Mouse (Mus musculus): ENCODE results near the gene Gm13277. TPM values are rescaled to one million over a fixed set of nuclear protein-coding genes. Genes with fewer than 3 reads are reported as not detected.
"Not testable (repeated sequence)": the region's sequence is repeated elsewhere in the genome, so short reads cannot be mapped to it uniquely, and the experiment has no call there.

Gene Gm13277
- total RNA-seq (2021): not detected in 2 replicates
- long read RNA-seq: 0 reads

DNA sequence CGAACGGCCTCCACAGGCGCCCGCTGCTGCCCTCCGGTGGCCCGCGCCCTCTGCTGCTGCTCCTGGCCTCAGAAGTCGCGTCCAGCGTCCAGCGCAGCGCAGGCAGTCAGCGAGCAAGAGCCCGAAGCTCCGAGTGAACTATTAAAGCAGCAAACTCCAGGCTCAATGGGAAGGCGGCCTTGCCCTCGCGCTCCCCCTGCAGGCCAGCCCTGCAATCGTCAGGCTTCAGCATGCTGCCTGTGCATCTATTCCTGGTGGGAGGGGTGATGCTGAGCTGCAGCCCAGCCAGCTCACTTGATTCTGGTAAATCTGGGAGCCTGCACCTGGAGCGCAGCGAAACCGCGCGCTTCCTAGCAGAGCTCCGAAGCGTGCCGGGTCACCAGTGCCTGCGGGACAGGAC is at the start of gene Gm13277:
TSS of gene Gm13277 (plus strand) at position 231 of the 400 bp plus-strand sequence.
- DNase-seq: peak; percentile 60

DNA sequence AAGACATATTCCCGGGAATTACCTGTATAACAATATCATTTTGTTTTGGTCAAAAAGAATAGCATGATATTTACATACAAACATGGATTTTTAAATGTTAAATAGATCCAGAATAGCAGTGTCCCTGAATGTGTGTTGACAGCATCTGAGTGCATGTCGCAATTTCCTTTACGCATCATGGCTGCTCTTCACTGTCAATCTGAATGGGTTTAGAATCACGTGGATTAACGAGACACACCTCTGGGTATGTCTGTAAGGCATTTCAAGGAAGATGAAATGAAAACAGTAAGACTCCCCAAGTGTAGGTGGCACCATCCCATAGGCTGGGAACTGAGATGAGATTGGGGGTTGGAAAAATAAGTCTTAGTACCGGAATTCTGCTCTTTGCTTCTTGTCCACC is 49.4 kb upstream of the Gm13277 start:
- DNase-seq: no peak

DNA sequence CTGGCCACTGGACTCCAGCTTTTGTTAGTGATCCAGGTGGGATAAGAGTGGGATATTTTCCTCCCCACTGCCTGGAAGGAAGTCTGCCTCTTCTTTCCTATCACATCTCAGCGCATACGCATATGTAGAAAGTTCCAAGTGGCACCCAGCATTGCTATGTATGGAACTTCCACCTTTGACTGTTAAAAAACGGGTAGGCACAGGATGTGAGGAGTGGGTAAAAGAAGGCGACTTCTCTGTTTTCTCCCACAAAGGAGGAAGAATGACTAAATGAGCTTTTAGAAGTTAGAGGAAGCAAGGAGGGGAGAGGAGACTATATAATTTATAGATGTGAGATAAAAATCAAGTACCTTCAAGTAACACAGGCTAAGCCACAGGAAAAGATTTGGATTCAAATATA is 47.0 kb upstream of the Gm13277 start:
- no peak for DNase-seq

DNA sequence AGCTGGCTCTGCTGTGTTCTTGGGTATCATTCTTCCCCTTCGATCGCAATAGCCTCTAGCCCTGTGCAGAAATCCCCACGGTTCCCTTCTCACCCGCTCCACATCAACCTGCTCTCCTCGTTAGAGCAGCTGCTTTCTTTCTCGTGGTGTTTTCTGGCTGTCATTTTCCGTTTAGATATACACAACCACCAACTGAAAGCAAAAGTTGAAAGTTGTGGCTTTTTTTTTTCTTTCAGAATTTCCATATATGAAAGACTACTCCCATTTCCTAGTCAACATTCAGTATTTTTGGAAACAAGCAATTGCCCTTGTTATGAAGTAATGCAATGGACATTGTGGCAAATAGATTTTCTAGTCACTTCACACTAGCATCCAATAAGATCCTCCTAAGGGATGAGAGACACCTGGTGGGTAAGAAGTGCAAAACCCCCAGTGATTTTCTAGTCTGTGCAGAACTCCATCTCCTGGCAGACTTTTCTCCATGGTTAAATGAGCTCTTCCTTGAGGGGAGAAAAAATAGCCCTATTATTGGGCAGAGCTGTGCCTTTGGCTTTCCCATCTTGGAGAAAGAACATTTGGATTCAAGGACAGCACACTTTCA is 45.6 kb upstream of the Gm13277 start:
- no peak for DNase-seq

DNA sequence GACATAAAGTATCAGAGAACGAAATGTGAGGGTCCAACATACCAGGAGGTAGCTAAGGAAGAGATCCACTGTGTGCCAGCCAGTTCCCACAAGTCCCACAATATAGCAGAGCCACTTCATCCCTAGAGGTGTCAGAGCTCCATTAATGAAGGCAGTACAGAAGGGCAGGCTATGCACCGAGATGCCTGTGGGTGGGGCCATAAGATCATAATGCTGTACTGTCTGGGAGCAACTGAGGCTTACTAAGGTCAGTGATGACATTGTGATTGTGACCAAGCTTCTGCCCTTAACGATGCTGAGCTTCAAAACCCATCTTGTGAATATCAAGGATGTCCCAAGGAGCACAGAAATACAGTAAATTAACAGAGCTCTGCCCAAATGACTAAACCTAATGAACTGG is 44.2 kb upstream of the Gm13277 start:
- no peak for DNase-seq

DNA sequence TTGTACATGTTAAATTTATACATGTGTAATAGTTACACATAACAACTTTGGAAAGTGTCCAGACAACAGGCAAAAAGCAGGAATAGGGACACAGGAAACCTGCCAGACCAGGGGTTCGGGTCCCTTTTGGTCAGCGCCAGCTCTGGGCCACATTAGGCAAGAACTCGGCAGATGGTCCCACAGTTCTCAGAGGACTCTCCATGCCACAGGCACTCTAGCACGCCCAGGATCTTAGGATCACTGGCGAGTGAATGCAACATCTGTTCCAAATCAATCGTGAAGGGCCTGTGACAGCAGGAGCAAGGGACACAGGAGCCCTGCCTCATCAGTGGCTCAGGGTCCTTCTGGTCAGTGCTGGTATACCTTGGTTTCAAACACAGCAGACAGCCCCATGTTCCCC is 38.5 kb upstream of the Gm13277 start:
- DNase-seq: no peak

DNA sequence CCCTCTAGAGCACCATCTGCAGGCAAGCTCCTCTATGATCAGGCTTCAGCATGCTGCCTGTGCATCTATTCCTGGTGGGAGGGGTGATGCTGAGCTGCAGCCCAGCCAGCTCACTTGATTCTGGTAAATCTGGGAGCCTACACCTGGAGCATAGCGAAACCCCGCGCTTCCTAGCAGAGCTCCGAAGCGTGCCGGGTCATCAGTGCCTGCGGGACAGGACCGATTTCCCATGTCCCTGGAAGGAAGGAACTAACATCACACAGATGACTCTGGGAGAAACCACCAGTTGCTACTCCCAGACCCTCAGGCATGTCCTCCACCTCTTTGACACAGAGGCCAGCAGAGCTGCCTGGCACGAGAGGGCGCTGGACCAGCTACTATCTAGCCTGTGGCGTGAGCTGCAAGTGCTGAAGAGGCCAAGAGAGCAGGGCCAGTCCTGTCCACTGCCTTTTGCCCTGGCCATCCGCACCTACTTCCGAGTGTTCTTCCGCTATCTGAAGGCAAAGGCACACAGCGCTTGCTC is 33.6 kb upstream of the Gm13277 start, which contains the start of gene Gm13271:
TSS of gene Gm13271 (plus strand) at position 51 of the 523 bp plus-strand sequence.
- peak; percentile 27 for DNase-seq

DNA sequence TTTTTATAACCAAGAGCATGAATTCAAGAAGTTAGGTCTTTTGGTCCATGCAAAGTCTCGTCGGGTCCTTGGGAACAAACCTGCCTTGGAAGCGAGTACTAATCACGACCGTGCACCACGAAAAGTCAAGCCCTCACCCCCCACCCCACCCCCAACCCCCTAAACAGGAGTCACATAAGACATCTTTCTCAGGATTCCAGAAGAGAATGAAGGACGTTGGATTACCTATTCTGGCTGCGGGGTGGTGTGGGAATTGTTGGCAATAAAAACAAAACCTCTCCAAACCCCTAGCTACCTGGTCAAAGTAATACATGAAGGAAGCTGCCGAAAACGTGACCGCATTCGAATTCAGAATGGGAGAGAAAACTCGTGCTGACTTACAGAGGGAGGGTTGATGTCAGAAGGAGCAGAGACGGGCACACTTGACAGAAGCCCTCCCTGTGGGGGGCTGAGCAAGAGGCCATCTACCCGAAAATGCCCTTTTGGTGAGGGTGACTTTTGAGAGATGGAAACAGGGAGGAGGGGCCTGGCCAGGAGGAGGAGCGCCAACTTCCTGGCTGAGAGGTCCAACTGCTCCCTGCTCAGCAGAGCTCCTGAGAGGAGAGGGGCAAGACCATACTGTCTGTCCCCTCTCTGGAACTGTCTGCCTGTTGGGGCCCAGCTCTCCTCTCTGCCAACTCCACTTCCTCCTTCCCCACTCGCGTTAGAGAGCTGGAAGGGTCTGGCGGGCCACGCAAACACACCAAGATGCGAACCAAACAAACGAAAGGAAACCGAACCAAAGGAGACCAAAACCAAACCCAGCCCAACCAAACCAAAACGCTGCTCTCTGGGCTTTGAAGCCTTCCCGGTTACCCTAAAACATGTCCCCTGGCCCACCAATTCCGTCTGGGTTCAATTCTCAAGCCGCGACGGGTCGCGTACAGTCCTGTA is 31.6 kb upstream of the Gm13277 start:
- not testable (repeated sequence) for DNase-seq

DNA sequence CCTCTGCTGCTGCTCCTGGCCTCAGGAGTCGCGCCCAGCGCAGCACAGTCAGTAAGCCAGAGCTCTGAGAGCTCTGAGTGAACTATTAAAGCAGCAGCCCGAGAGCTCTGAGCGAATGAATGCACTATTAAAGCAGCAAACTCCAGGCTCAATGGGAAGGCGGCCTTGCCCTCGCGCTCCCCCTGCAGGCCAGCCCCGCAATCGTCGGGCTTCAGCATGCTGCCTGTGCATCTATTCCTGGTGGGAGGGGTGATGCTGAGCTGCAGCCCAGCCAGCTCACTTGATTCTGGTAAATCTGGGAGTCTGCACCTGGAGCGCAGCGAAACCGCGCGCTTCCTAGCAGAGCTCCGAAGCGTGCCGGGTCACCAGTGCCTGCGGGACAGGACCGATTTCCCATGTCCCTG is 30.8 kb upstream of the Gm13277 start:
- DNase-seq: peak; percentile 77

DNA sequence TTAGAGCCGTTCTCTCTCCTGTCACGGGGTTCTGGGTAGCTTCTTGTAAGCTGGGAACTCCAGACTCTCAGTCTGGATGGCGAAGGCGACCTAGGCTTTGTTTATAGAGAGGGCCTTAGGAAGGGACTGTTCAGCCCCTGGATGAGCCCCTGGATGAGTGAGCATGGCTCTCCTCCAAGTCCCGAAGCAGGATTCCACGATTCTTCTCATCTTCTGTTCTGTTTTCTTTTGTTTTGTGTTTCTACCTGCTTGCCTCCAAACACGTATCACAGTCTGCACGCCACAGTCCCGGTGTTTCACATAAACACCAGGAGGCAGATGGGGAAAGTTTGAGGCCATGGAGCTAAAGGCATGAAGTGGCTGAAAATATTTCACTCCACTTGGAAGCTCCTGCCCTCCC is 29.7 kb upstream of the Gm13277 start:
- DNase-seq: not testable (repeated sequence)

DNA sequence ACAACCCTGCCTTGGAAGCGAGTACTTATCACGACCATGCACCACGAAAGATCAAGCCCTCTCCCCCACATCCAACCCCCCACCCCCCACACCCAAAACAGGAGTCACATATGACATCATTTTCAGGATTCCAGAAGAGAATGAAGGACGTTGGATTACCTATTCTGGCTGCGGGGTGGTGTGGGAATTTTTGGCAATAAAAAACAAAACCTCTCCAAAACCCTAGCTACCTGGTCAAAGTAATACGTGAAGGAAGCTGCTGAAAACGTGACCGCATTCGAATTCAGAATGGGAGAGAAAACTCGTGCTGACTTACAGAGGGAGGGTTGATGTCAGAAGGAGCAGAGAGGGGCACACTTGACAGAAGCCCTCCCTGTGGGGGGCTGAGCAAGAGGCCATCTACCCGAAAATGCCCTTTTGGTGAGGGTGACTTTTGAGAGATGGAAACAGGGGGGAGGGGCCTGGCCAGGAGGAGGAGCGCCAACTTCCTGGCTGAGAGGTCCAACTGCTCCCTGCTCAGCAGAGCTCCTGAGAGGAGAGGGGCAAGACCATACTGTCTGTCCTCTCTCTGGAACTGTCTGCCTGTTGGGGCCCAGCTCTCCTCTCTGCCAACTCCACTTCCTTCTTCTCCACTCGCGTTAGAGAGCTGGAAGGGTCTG is 28.7 kb upstream of the Gm13277 start, which contains the start of gene Gm13283:
TSS of gene Gm13283 (plus strand) at position 510 of the 659 bp plus-strand sequence.
- DNase-seq: not testable (repeated sequence)

DNA sequence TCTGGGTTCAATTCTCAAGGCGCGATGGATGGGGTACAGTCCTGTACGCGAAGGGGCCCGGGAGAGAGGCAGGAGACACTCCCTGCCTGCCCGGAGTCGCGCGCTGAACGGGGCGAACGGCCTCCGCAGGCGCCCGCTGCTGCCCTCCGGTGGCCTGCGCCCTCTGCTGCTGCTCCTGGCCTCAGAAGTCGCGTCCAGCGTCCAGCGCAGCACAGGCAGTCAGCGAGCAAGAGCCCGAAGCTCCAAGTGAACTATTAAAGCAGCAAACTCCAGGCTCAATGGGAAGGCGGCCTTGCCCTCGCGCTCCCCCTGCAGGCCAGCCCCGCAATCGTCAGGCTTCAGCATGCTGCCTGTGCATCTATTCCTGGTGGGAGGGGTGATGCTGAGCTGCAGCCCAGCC is 28.0 kb upstream of the Gm13277 start:
- peak; percentile 75 for DNase-seq

DNA sequence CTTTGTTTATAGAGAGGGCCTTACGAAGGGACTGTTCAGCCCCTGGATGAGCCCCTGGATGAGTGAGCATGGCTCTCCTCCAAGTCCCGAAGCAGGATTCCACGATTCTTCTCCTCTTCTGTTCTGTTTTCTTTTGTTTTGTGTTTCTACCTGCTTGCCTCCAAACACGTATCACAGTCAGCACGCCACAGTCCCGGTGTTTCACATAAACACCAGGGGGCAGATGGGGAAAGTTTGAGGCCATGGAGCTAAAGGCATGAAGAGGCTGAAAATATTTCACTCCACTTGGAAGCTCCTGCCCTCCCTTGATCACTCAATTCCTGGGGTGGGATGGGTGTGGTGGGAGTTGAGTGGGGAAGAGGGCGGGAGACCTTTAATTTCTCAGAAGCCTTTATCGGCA is 26.7 kb upstream of the Gm13277 start:
- peak; percentile 31 for DNase-seq

DNA sequence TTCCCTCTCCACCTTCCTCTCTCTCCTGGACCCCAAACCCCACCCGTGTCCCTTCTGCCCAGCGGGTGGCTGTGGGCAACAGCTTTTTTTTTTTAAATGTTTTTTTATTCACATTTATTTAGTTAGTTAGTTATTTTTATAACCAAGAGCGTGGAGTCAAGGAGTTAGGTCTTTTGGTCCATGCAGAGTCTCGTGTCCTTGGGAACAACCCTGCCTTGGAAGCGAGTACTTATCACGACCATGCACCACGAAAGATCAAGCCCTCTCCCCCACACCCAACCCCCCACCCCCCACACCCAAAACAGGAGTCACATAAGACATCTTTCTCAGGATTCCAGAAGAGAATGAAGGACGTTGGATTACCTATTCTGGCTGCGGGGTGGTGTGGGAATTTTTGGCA is 26.1 kb upstream of the Gm13277 start:
- DNase-seq: not testable (repeated sequence)

DNA sequence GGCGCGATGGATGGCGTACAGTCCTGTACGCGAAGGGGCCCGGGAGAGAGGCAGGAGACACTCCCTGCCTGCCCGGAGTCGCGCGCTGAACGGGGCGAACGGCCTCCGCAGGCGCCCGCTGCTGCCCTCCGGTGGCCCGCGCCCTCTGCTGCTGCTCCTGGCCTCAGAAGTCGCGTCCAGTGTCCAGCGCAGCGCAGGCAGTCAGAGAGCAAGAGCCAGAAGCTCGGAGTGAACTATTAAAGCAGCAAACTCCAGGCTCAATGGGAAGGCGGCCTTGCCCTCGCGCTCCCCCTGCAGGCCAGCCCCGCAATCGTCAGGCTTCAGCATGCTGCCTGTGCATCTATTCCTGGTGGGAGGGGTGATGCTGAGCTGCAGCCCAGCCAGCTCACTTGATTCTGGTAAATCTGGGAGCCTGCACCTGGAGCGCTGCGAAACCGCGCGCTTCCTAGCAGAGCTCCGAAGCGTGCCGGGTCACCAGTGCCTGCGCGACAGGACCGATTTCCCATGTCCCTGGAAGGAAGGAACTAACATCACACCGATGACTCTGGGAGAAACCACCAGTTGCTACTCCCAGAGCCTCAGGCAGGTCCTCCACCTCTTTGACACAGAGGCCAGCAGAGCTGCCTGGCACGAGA is 24.9 kb upstream of the Gm13277 start:
- peak; percentile 50 for DNase-seq

DNA sequence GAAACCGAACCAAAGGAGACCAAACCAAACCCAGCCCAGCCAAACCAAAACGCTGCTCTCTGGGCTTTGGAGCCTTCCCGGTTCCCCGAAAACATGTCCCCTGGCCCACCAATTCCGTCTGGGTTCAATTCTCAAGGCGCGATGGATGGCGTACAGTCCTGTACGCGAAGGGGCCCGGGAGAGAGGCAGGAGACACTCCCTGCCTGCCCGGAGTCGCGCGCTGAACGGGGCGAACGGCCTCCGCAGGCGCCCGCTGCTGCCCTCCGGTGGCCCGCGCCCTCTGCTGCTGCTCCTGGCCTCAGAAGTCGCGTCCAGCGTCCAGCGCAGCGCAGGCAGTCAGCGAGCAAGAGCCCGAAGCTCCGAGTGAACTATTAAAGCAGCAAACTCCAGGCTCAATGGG is 14.9 kb upstream of the Gm13277 start, which contains the start of gene Gm13290:
TSS of gene Gm13290 (plus strand) at position 301 of the 400 bp plus-strand sequence.
- not testable (repeated sequence) for DNase-seq

DNA sequence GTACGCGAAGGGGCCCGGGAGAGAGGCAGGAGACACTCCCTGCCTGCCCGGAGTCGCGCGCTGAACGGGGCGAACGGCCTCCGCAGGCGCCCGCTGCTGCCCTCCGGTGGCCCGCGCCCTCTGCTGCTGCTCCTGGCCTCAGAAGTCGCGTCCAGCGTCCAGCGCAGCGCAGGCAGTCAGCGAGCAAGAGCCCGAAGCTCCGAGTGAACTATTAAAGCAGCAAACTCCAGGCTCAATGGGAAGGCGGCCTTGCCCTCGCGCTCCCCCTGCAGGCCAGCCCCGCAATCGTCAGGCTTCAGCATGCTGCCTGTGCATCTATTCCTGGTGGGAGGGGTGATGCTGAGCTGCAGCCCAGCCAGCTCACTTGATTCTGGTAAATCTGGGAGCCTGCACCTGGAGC is 11.8 kb upstream of the Gm13277 start, which contains the start of gene Gm13289:
TSS of gene Gm13289 (plus strand) at position 301 of the 400 bp plus-strand sequence.
- not testable (repeated sequence) for DNase-seq

DNA sequence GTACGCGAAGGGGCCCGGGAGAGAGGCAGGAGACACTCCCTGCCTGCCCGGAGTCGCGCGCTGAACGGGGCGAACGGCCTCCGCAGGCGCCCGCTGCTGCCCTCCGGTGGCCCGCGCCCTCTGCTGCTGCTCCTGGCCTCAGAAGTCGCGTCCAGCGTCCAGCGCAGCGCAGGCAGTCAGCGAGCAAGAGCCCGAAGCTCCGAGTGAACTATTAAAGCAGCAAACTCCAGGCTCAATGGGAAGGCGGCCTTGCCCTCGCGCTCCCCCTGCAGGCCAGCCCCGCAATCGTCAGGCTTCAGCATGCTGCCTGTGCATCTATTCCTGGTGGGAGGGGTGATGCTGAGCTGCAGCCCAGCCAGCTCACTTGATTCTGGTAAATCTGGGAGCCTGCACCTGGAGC is 8.9 kb upstream of the Gm13277 start, which contains the start of gene Gm13272:
TSS of gene Gm13272 (plus strand) at position 301 of the 400 bp plus-strand sequence.
- not testable (repeated sequence) for DNase-seq

DNA sequence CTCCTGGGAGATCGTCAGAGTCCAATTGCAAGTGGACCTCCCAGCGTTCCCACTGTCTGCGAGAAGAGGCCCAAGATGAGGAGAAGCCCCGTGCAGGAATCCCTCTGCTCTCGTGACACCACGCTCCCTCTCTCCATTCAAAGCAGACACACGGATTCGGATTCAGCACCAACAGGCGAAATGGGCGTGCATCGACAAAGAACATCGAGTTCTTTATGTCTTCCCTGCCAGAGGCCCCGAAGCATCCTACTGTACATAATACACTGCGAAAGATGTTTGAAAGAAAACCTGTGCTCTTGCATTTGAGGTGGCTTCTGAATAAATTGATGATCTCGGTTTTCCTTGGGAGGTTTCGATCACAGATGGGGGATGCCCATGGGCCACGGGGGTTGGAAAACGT is 8.1 kb upstream of the Gm13277 start:
- not testable (repeated sequence) for DNase-seq

DNA sequence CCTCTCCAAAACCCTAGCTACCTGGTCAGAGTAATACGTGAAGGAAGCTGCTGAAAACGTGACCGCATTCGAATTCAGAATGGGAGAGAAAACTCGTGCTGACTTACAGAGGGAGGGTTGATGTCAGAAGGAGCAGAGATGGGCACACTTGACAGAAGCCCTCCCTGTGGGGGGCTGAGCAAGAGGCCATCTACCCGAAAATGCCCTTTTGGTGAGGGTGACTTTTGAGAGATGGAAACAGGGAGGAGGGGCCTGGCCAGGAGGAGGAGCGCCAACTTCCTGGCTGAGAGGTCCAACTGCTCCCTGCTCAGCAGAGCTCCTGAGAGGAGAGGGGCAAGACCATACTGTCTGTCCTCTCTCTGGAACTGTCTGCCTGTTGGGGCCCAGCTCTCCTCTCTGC is 6.6 kb upstream of the Gm13277 start, which contains the start of gene Ifnz:
TSS of gene Ifnz (plus strand) at position 301 of the 400 bp plus-strand sequence.
- DNase-seq: not testable (repeated sequence)

DNA sequence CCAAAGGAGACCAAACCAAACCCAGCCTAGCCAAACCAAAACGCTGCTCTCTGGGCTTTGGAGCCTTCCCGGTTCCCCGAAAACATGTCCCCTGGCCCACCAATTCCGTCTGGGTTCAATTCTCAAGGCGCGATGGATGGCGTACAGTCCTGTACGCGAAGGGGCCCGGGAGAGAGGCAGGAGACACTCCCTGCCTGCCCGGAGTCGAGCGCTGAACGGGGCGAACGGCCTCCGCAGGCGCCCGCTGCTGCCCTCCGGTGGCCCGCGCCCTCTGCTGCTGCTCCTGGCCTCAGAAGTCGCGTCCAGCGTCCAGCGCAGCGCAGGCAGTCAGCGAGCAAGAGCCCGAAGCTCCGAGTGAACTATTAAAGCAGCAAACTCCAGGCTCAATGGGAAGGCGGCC is 6.1 kb upstream of the Gm13277 start:
- DNase-seq: peak; percentile 22
